Mouse (Mus musculus): ENCODE data around the gene Col17a1. TPM values are rescaled to one million over a fixed set of nuclear protein-coding genes. Genes with fewer than 3 reads are reported as not detected.

The Col17a1 gene
- polyA plus RNA-seq (2016; fragmentation: Nextera tagmentation; extraction: Ambion mirVana), result 0.36 and 0.69 TPM in 2 replicates

- WGBS, result 75% methylated on average over 6 of the region's 6 CpGs
- H3K4me3 ChIP-seq, result no peak within 1 kb of the TSS
- no peak within 1 kb of the TSS for H3K9ac ChIP-seq
- ATAC-seq (ENCODE audit: insufficient number of reproducible peaks, low FRiP score), result no peak
- no peak within 1 kb of the TSS for H3K27ac ChIP-seq (ENCODE audit: poor library complexity, severe bottlenecking)
- no peak within 1 kb of the TSS for H3K4me2 ChIP-seq
- no peaks in the 10 kb centered on the region for H3K4me1 ChIP-seq (replicated peaks)
- no peaks in the 10 kb centered on the region for H3K36me3 ChIP-seq
- no peaks in the 10 kb centered on the region for H3K27me3 ChIP-seq (replicated peaks)
- H3K9me3 ChIP-seq (replicated peaks), result no peaks in the 10 kb centered on the region
These were observed at the start of gene Col17a1 for GRCm38 (mm10) chr19:47691994-47692393. Gene Col17a1 (minus strand): TSS chr19:47692094.

DNA sequence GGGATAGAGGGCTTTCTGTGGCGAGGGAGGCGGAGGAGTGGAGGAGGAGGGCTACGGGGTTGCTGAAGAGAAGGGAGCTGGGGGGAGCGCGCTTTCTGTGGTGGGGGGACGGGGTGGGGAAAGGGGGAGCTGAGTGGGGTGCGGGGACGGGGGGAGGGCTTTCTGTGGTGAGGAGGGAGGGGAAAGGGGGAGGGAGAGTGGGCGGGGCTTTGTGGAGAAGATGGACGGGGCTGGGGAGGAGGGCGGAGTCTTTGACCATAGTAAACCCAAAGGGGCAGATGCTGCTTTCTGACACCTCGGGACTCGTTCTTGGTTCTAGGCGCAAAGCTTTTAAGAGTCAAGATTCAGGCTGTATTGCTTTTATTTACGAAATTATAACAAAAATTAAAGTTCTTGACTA lies 40.0 kb upstream of the Col17a1 start:
- H3K4me1 ChIP-seq (replicated peaks), result peaks cover 26% of the 10 kb centered on the region
- ATAC-seq (ENCODE audit: insufficient number of reproducible peaks, low FRiP score), result peak; percentile 51; the same call in 1 of the 2 replicates
- H3K27ac ChIP-seq (ENCODE audit: poor library complexity, severe bottlenecking), result peak overlapping the region; percentile 98
- peak overlapping the region; percentile 86 for H3K4me2 ChIP-seq
- H3K4me3 ChIP-seq, result peak overlapping the region; percentile 71
- H3K27me3 ChIP-seq (replicated peaks), result no peaks in the 10 kb centered on the region
- no peaks in the 10 kb centered on the region for H3K9me3 ChIP-seq (replicated peaks)
- peak overlapping the region; percentile 88 for H3K9ac ChIP-seq
- WGBS, result 6% methylated on average over 14 of the region's 15 CpGs
- peaks cover 33% of the 10 kb centered on the region for H3K36me3 ChIP-seq

GRCm38 (mm10) chr19:47731071-47731881 lies 39.4 kb upstream of the Col17a1 start, which contains the start of gene Sfr1:
Gene Sfr1 (plus strand): TSS chr19:47731682.
- under 1% methylated on average over 69 of the region's 72 CpGs for WGBS
- peak within 1 kb of the TSS; percentile 98 for H3K27ac ChIP-seq (ENCODE audit: poor library complexity, severe bottlenecking)

DNA sequence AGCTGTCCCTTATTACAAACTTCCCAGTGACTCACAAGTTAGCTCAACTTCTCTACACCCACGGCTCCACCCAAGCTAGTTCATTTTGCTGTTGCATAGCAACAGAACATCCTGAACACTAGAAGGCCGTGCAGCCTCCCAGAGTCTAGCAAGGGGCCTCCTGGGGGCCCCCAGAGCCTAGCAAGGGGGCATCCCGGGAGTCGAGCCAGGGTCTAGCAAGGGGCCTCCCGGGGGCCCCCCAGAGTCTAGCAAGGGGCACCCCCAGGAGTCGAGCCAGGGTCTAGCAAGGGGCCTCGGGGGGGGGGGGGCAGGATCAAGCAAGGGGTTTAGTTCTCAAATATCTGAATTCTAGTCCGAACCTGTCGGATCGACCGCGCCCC lies 38.8 kb upstream of the Col17a1 start:
- H3K36me3 ChIP-seq, result peaks cover 24% of the 10 kb centered on the region
- ATAC-seq (ENCODE audit: insufficient number of reproducible peaks, low FRiP score), result peak; percentile 88
- H3K9ac ChIP-seq, result peak overlapping the region; percentile 76
- peaks cover 18% of the 10 kb centered on the region for H3K4me1 ChIP-seq (replicated peaks)
- peak overlapping the region; percentile 86 for H3K4me2 ChIP-seq
- H3K27me3 ChIP-seq (replicated peaks), result no peaks in the 10 kb centered on the region
- peak overlapping the region; percentile 71 for H3K4me3 ChIP-seq
- WGBS, result under 1% methylated on average over 12 of the region's 12 CpGs
- H3K9me3 ChIP-seq (replicated peaks), result no peaks in the 10 kb centered on the region
- peak overlapping the region; percentile 98 for H3K27ac ChIP-seq (ENCODE audit: poor library complexity, severe bottlenecking)

More at GRCm38 (mm10) chr19:47731071-47731881, 39.4 kb upstream of the Col17a1 start, which contains the start of gene Sfr1:
- ATAC-seq (ENCODE audit: insufficient number of reproducible peaks, low FRiP score), result peak; percentile 97
- peaks cover 24% of the 10 kb centered on the region for H3K4me1 ChIP-seq (replicated peaks)
- no peaks in the 10 kb centered on the region for H3K27me3 ChIP-seq (replicated peaks)
- peak within 1 kb of the TSS; percentile 88 for H3K9ac ChIP-seq
- peak within 1 kb of the TSS; percentile 71 for H3K4me3 ChIP-seq
- peaks cover 30% of the 10 kb centered on the region for H3K36me3 ChIP-seq
- no peaks in the 10 kb centered on the region for H3K9me3 ChIP-seq (replicated peaks)
- peak within 1 kb of the TSS; percentile 86 for H3K4me2 ChIP-seq

- no peak for ATAC-seq (ENCODE audit: insufficient number of reproducible peaks, low FRiP score)
- H3K27me3 ChIP-seq (replicated peaks), result no peaks in the 10 kb centered on the region
- no peak overlapping the region for H3K4me3 ChIP-seq
- peaks cover 15% of the 10 kb centered on the region for H3K4me1 ChIP-seq (replicated peaks)
- no peaks in the 10 kb centered on the region for H3K9me3 ChIP-seq (replicated peaks)
- 68% methylated on average over 7 of the region's 7 CpGs for WGBS
- H3K9ac ChIP-seq, result no peak overlapping the region
- no peak overlapping the region for H3K27ac ChIP-seq (ENCODE audit: poor library complexity, severe bottlenecking)
- no peaks in the 10 kb centered on the region for H3K36me3 ChIP-seq
- H3K4me2 ChIP-seq, result no peak overlapping the region
These were observed 33.8 kb upstream of the Col17a1 start for GRCm38 (mm10) chr19:47725643-47726140.

DNA sequence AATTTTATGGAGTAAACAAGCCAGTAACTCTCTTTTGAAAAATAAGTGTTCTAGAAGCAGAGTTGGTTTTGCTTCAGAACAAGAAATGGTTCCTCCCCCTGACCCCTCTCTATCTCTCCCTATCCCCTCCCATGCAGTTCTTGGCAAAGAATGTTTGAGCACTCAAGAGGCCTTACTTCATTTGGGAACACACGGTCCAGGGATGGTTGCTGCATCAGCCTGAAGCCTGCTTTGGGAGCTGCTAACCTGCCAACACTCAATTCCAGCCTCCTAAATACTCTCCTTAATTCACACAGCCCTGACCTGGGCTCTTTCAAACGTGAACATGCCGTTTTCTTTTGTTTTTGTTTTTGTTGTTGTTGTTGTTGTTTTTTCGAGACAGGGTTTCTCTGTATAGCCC lies 33.0 kb upstream of the Col17a1 start:
- no peak overlapping the region for H3K9ac ChIP-seq
- H3K27me3 ChIP-seq (replicated peaks), result no peaks in the 10 kb centered on the region
- H3K4me3 ChIP-seq, result no peak overlapping the region
- H3K27ac ChIP-seq (ENCODE audit: poor library complexity, severe bottlenecking), result no peak overlapping the region
- H3K9me3 ChIP-seq (replicated peaks), result no peaks in the 10 kb centered on the region
- no peak for ATAC-seq (ENCODE audit: insufficient number of reproducible peaks, low FRiP score)
- peaks cover 11% of the 10 kb centered on the region for H3K4me1 ChIP-seq (replicated peaks)
- H3K4me2 ChIP-seq, result no peak overlapping the region
- WGBS, result 64% methylated on average over 4 of the region's 4 CpGs
- H3K36me3 ChIP-seq, result no peaks in the 10 kb centered on the region

- no peak for ATAC-seq (ENCODE audit: insufficient number of reproducible peaks, low FRiP score)
- H3K27me3 ChIP-seq (replicated peaks), result no peaks in the 10 kb centered on the region
- WGBS, result 26% methylated on average over 6 of the region's 6 CpGs
- H3K9me3 ChIP-seq (replicated peaks), result no peaks in the 10 kb centered on the region
- H3K36me3 ChIP-seq, result no peaks in the 10 kb centered on the region
- no peak overlapping the region for H3K4me2 ChIP-seq
- H3K4me1 ChIP-seq (replicated peaks), result peaks cover 8% of the 10 kb centered on the region; the same call in 1 of the 2 replicates
- H3K27ac ChIP-seq (ENCODE audit: poor library complexity, severe bottlenecking), result no peak overlapping the region
- H3K9ac ChIP-seq, result no peak overlapping the region
- H3K4me3 ChIP-seq, result no peak overlapping the region
These were observed 30.6 kb upstream of the Col17a1 start for GRCm38 (mm10) chr19:47722471-47722870.

GRCm38 (mm10) chr19:47719147-47719546 lies 27.3 kb upstream of the Col17a1 start:
- Histone ChIP-seq H3K36me3 (no peaks in the 10 kb centered on the region), H3K4me1 (replicated peaks) (peaks cover 8% of the 10 kb centered on the region; the same call in 1 of the 2 replicates), H3K27me3 (replicated peaks) (no peaks in the 10 kb centered on the region), H3K4me3 (no peak overlapping the region), H3K4me2 (no peak overlapping the region), H3K9me3 (replicated peaks) (peaks cover 3% of the 10 kb centered on the region; the same call in 1 of the 2 replicates), H3K27ac (ENCODE audit: poor library complexity, severe bottlenecking) (no peak overlapping the region), H3K9ac (no peak overlapping the region)
- 74% methylated on average over 3 of the region's 3 CpGs for WGBS
- ATAC-seq (ENCODE audit: insufficient number of reproducible peaks, low FRiP score), result no peak

DNA sequence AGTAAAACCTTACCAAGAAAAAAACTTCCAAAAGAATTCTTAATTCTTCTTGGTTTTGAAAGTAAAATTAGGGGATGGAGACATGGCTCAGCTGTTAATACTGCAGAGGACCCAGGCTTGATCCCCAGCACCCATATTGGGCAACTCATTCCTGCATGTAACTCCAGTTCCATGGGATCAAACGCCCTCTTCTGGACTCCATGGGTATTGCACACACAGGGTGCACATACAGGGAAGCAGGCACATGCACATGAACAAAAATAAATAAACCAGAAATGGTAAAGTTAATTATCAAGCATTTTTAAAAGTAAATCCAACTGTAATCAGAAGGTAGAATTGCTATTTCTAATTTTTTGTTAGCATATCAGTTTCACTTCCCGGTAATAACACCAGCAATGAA lies 24.2 kb upstream of the Col17a1 start:
- no peaks in the 10 kb centered on the region for H3K4me1 ChIP-seq (replicated peaks)
- H3K4me3 ChIP-seq, result no peak overlapping the region
- peaks cover 3% of the 10 kb centered on the region; the same call in 1 of the 2 replicates for H3K9me3 ChIP-seq (replicated peaks)
- H3K36me3 ChIP-seq, result no peaks in the 10 kb centered on the region
- whole genome bisulfite sequencing, result 56% methylated on average over 2 of the region's 2 CpGs
- no peaks in the 10 kb centered on the region for H3K27me3 ChIP-seq (replicated peaks)
- H3K27ac ChIP-seq (ENCODE audit: poor library complexity, severe bottlenecking), result no peak overlapping the region
- H3K4me2 ChIP-seq, result no peak overlapping the region
- no peak overlapping the region for H3K9ac ChIP-seq
- no peak for ATAC-seq (ENCODE audit: insufficient number of reproducible peaks, low FRiP score)

- peaks cover 3% of the 10 kb centered on the region; the same call in 1 of the 2 replicates for H3K9me3 ChIP-seq (replicated peaks)
- 58% methylated on average over 9 of the region's 9 CpGs for WGBS
- H3K27ac ChIP-seq (ENCODE audit: poor library complexity, severe bottlenecking), result no peak overlapping the region
- H3K4me3 ChIP-seq, result no peak overlapping the region
- no peak for ATAC-seq (ENCODE audit: insufficient number of reproducible peaks, low FRiP score)
- H3K4me1 ChIP-seq (replicated peaks), result no peaks in the 10 kb centered on the region
- H3K4me2 ChIP-seq, result no peak overlapping the region
- H3K27me3 ChIP-seq (replicated peaks), result no peaks in the 10 kb centered on the region
- no peaks in the 10 kb centered on the region for H3K36me3 ChIP-seq
- no peak overlapping the region for H3K9ac ChIP-seq
These were observed 21.6 kb upstream of the Col17a1 start for GRCm38 (mm10) chr19:47713457-47713856.

DNA sequence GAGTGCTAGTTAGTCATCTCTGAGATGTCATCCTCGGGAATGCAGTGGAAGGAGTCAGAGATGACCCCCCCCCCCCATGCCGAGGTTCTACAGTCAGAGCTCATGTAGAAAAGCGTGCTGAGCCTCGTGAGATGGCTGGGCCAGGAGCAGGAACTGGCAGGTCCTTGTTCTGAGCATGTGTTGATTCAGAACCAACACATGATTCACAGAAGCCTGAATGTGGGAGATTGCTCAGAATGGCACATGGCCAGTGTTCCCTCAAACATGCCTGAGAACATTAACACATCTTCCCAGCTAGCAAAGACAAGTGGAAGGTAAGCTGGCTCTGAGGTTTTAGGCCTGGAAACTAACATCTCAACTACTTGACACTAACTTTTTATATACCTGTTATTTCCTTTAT lies 18.5 kb upstream of the Col17a1 start:
- Histone ChIP-seq H3K4me1 (replicated peaks) (no peaks in the 10 kb centered on the region), H3K9ac (no peak overlapping the region), H3K36me3 (no peaks in the 10 kb centered on the region), H3K4me2 (no peak overlapping the region), H3K27me3 (replicated peaks) (no peaks in the 10 kb centered on the region), H3K4me3 (no peak overlapping the region), H3K9me3 (replicated peaks) (no peaks in the 10 kb centered on the region), H3K27ac (ENCODE audit: poor library complexity, severe bottlenecking) (no peak overlapping the region)
- 85% methylated on average over 4 of the region's 4 CpGs for WGBS
- no peak for ATAC-seq (ENCODE audit: insufficient number of reproducible peaks, low FRiP score)
